Mouse (Mus musculus): ENCODE measurements around the gene Nrsn2.

DNA sequence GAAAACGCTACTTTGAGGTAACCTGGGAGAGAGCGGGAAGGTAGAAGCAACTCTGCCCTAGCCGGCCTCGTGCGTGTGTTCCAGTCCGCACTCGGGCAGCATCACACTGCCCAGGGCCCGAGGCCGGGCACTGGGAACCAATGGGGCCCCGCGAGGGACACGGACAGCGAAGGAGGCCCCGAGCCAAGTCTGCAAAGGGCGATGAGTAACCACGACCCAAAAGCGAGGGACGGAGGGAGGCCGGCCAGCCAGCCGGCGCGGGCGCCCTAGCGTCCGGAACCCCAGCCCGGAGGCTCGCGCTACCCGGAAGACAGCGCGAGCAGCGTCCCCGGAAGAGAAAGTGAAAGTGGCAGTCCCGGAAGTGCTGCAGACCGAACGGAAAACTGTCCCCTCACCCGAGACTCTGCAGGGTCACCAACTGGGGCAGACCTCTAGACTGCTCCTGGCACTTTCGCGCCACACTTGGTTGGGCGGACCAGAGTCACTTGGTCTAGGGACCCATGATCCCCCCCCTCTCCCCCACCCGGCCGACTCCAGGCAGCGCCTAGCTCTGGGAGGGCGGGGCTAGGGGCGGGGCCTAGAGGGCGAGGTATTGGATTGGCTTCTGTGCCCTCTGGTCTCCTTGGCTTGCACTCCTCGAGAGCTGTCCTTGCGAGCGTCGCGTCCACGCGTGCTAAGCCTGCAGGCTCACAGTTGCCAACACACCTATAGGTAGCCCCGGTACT is 44.2 kb downstream of the Nrsn2 start, which contains the start of gene Rbck1:
- no peak for TF ChIP-seq CTCF (IDR thresholded peaks at IDR 0.05; ENCODE audit: low read depth, low read length)
- TF ChIP-seq POLR2A (IDR thresholded peaks at IDR 0.05; ENCODE audit: borderline replicate concordance, low read depth, low read length), result no peak

Measured in bone marrow macrophage, adult 2 months (primary cell).